Mouse (Mus musculus): ENCODE results near the gene Lrrtm4. TPM values are rescaled to one million over a fixed set of nuclear protein-coding genes. Genes with fewer than 3 reads are reported as not detected.

Gene Lrrtm4
- polyA plus RNA-seq, 1 experiment from 2014 or later = 0.68 TPM

DNA sequence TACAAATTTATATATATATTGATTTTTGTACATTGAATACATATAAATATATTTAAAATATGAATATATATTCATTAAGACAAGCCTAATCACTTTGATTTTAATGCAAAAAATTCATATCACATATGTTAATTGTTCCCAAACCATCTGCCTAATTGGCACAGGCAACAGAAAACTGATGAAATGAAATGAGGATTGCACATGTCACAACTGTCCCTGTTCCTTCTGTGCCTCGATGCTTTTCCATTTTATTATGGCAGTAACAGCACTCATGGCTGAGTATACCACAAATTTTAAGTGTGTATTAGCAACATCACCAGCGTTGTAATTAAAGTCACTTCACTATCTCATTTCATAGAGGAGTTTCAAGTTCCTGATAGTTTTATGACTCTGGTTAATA lies 732.1 kb downstream of the Lrrtm4 start:
- H3K9ac ChIP-seq (ENCODE audit: low read length) = no peak overlapping the region
- H3K27ac ChIP-seq (ENCODE audit: low read length) = no peak overlapping the region
- no peak overlapping the region for H3K4me2 ChIP-seq (ENCODE audit: low read depth, low read length)
- ATAC-seq (ENCODE audit: low read depth) = no peak
- H3K4me3 ChIP-seq (ENCODE audit: low read length) = no peak overlapping the region
- H3K9me3 ChIP-seq (ENCODE audit: control insufficient read depth, low read length) = no peaks in the 10 kb centered on the region
- H3K36me3 ChIP-seq (ENCODE audit: control insufficient read depth, insufficient read depth, low read length) = no peaks in the 10 kb centered on the region
- WGBS = 70% methylated on average over 2 of the region's 2 CpGs
- no peaks in the 10 kb centered on the region for H3K4me1 ChIP-seq (replicated peaks; ENCODE audit: control insufficient read depth, insufficient read depth, low read length)
- no peaks in the 10 kb centered on the region for H3K27me3 ChIP-seq (ENCODE audit: control insufficient read depth, insufficient read depth, low read depth, low read length)

DNA sequence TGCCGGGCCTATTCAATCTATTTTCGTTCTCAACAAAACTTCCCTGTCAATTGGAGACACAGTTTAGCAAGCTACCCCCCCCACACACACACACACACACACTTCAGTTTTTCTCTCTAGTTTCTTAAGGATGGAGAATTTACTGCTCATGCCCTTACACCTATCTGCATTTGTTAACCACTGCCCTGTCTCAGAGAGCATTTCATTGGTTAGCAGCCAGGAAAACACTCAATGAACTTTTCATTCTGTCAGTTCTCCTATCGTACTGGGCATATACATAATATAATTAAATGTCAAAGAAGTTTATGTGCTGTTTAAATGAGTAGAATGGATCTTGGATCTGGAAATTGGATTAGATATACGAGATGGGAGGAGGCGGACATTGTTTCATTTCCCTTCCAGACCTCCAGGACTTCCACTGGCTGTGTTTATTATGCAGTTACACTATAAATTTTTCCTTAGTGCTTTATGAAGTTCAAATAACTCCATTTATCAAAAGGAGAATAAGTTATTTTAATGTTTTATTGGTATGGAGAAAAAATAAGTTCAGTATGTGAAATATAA lies 742.0 kb downstream of the Lrrtm4 start:
- H3K9me3 ChIP-seq (ENCODE audit: control insufficient read depth, low read length) = no peaks in the 10 kb centered on the region
- H3K36me3 ChIP-seq (ENCODE audit: control insufficient read depth, insufficient read depth, low read length) = no peaks in the 10 kb centered on the region
- WGBS = 55% methylated on average over 5 of the region's 5 CpGs
- H3K27ac ChIP-seq (ENCODE audit: low read length) = no peak overlapping the region
- peak; percentile 47; the same call in 1 of the 2 replicates for ATAC-seq (ENCODE audit: low read depth)
- H3K4me1 ChIP-seq (replicated peaks; ENCODE audit: control insufficient read depth, insufficient read depth, low read length) = no peaks in the 10 kb centered on the region
- no peak overlapping the region for H3K4me3 ChIP-seq (ENCODE audit: low read length)
- H3K27me3 ChIP-seq (ENCODE audit: control insufficient read depth, insufficient read depth, low read depth, low read length) = no peaks in the 10 kb centered on the region
- H3K9ac ChIP-seq (ENCODE audit: low read length) = no peak overlapping the region
- no peak overlapping the region for H3K4me2 ChIP-seq (ENCODE audit: low read depth, low read length)

- Histone ChIP-seq H3K27ac (ENCODE audit: low read length) (no peak overlapping the region), H3K9me3 (ENCODE audit: control insufficient read depth, low read length) (no peaks in the 10 kb centered on the region), H3K27me3 (ENCODE audit: control insufficient read depth, insufficient read depth, low read depth, low read length) (no peaks in the 10 kb centered on the region), H3K36me3 (ENCODE audit: control insufficient read depth, insufficient read depth, low read length) (no peaks in the 10 kb centered on the region), H3K4me1 (replicated peaks; ENCODE audit: control insufficient read depth, insufficient read depth, low read length) (no peaks in the 10 kb centered on the region), H3K4me3 (ENCODE audit: low read length) (no peak overlapping the region), H3K4me2 (ENCODE audit: low read depth, low read length) (no peak overlapping the region), H3K9ac (ENCODE audit: low read length) (no peak overlapping the region)
- no peak for ATAC-seq (ENCODE audit: low read depth)
These were observed 767.6 kb downstream of the Lrrtm4 start for GRCm38 (mm10) chr6:80786282-80786681.

GRCm38 (mm10) chr6:80823753-80824152 lies 805.1 kb downstream of the Lrrtm4 start:
- ATAC-seq (ENCODE audit: low read depth) = no peak
- Histone ChIP-seq H3K27me3 (ENCODE audit: control insufficient read depth, insufficient read depth, low read depth, low read length) (no peaks in the 10 kb centered on the region), H3K4me2 (ENCODE audit: low read depth, low read length) (no peak overlapping the region), H3K27ac (ENCODE audit: low read length) (no peak overlapping the region), H3K4me3 (ENCODE audit: low read length) (no peak overlapping the region), H3K4me1 (replicated peaks; ENCODE audit: control insufficient read depth, insufficient read depth, low read length) (no peaks in the 10 kb centered on the region), H3K9me3 (ENCODE audit: control insufficient read depth, low read length) (no peaks in the 10 kb centered on the region), H3K36me3 (ENCODE audit: control insufficient read depth, insufficient read depth, low read length) (no peaks in the 10 kb centered on the region), H3K9ac (ENCODE audit: low read length) (no peak overlapping the region)
- 60% methylated on average over 5 of the region's 5 CpGs for WGBS

- no peak overlapping the region for H3K4me3 ChIP-seq (ENCODE audit: low read length)
- no peaks in the 10 kb centered on the region for H3K27me3 ChIP-seq (ENCODE audit: control insufficient read depth, insufficient read depth, low read depth, low read length)
- no peak overlapping the region; the same call in 1 of the 2 replicates for H3K27ac ChIP-seq (ENCODE audit: low read length)
- 61% methylated on average over 2 of the region's 2 CpGs for WGBS
- H3K9me3 ChIP-seq (ENCODE audit: control insufficient read depth, low read length) = no peaks in the 10 kb centered on the region
- no peaks in the 10 kb centered on the region for H3K4me1 ChIP-seq (replicated peaks; ENCODE audit: control insufficient read depth, insufficient read depth, low read length)
- H3K4me2 ChIP-seq (ENCODE audit: low read depth, low read length) = no peak overlapping the region
- no peak overlapping the region for H3K9ac ChIP-seq (ENCODE audit: low read length)
- peak; percentile 87 for ATAC-seq (ENCODE audit: low read depth)
- no peaks in the 10 kb centered on the region for H3K36me3 ChIP-seq (ENCODE audit: control insufficient read depth, insufficient read depth, low read length)
These were observed 821.1 kb downstream of the Lrrtm4 start for GRCm38 (mm10) chr6:80839784-80840183.

- WGBS = 77% methylated on average over 6 of the region's 6 CpGs
- no peak for ATAC-seq (ENCODE audit: low read depth)
- H3K9ac ChIP-seq (ENCODE audit: low read length) = no peak overlapping the region
- no peaks in the 10 kb centered on the region for H3K27me3 ChIP-seq (ENCODE audit: control insufficient read depth, insufficient read depth, low read depth, low read length)
- H3K27ac ChIP-seq (ENCODE audit: low read length) = no peak overlapping the region
- no peaks in the 10 kb centered on the region for H3K36me3 ChIP-seq (ENCODE audit: control insufficient read depth, insufficient read depth, low read length)
- H3K9me3 ChIP-seq (ENCODE audit: control insufficient read depth, low read length) = no peaks in the 10 kb centered on the region
- no peaks in the 10 kb centered on the region for H3K4me1 ChIP-seq (replicated peaks; ENCODE audit: control insufficient read depth, insufficient read depth, low read length)
- H3K4me2 ChIP-seq (ENCODE audit: low read depth, low read length) = no peak overlapping the region
- no peak overlapping the region for H3K4me3 ChIP-seq (ENCODE audit: low read length)
These were observed 826.6 kb downstream of the Lrrtm4 start for GRCm38 (mm10) chr6:80845294-80845693.

- no peak overlapping the region for H3K4me3 ChIP-seq (ENCODE audit: low read length)
- no peak overlapping the region for H3K4me2 ChIP-seq (ENCODE audit: low read depth, low read length)
- 72% methylated on average over 13 of the region's 13 CpGs for WGBS
- no peaks in the 10 kb centered on the region for H3K27me3 ChIP-seq (ENCODE audit: control insufficient read depth, insufficient read depth, low read depth, low read length)
- no peaks in the 10 kb centered on the region for H3K36me3 ChIP-seq (ENCODE audit: control insufficient read depth, insufficient read depth, low read length)
- no peak for ATAC-seq (ENCODE audit: low read depth)
- no peaks in the 10 kb centered on the region for H3K4me1 ChIP-seq (replicated peaks; ENCODE audit: control insufficient read depth, insufficient read depth, low read length)
- H3K9ac ChIP-seq (ENCODE audit: low read length) = no peak overlapping the region
- H3K27ac ChIP-seq (ENCODE audit: low read length) = no peak overlapping the region
- no peaks in the 10 kb centered on the region for H3K9me3 ChIP-seq (ENCODE audit: control insufficient read depth, low read length)
These were observed 838.4 kb downstream of the Lrrtm4 start for GRCm38 (mm10) chr6:80856910-80857543.

Other genes starting within 250 kb of the Lrrtm4 start
- not detected in 2 replicates for gene Gm20594, start 201.0 kb upstream of the Lrrtm4 start, polyA plus RNA-seq (2015; fragmentation: Nextera tagmentation; extraction: Ambion mirVana)